Comparison of ENCODE assay signal across 8 mouse cellular contexts in the genomic region with DNA sequence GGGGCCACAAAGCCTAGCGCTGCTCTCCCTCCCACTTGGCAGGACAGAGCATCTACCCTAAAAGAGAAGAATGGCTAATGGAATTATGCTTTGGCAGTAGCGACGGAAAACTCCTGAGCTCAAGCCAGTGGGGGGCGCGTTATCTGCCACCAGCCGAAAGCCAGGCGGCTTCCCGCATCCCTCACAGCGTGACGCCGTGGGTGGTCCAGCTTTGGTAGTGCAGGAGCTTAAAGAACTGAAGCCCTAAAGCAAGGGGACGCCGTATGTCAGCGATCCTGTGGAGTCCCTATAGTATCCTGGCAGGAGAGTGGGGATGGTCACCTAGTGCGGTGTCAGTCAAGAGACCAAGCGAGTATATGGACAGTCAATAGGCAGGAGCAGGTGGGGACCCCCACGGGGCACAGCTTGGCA.
DNase-seq lines count a peak whose midpoint lies in the region; ATAC-seq and TF ChIP-seq lines count a peak whose summit lies in the region.

No protein-coding gene starts in this region.

- H3K27me3 ChIP-seq in forebrain, embryonic 15.5 days = peaks cover 9% of the 10 kb centered on the region; the same call in 1 of the 2 replicates
- H3K27me3 ChIP-seq in heart, postnatal 0 days (ENCODE audit: control insufficient read depth, insufficient read depth, low read length) = no peaks in the 10 kb centered on the region
- H3K27me3 ChIP-seq in lung, embryonic 15.5 days = no peaks in the 10 kb centered on the region

- under 1% methylated on average over 17 of the region's 17 CpGs for WGBS in forebrain, embryonic 15.5 days
- WGBS in heart, postnatal 0 days = 3% methylated on average over 17 of the region's 17 CpGs
- WGBS in lung, embryonic 15.5 days = 7% methylated on average over 17 of the region's 17 CpGs

- H3K4me1 ChIP-seq in forebrain, embryonic 15.5 days = peaks cover 16% of the 10 kb centered on the region
- peaks cover 11% of the 10 kb centered on the region for H3K4me1 ChIP-seq in heart, postnatal 0 days (ENCODE audit: control insufficient read depth, insufficient read depth)
- peaks cover 20% of the 10 kb centered on the region for H3K4me1 ChIP-seq in lung, embryonic 15.5 days

- peak overlapping the region; percentile 32 for H3K4me3 ChIP-seq in forebrain, embryonic 15.5 days
- H3K4me3 ChIP-seq in heart, postnatal 0 days (ENCODE audit: low read depth, low read length) = peak overlapping the region; percentile 36
- H3K4me3 ChIP-seq in lung, embryonic 15.5 days = peak overlapping the region; percentile 24

- H3K27ac ChIP-seq in forebrain, embryonic 15.5 days (replicated peaks) = no peak overlapping the region
- H3K27ac ChIP-seq in heart, postnatal 0 days (ENCODE audit: low read depth) = peak overlapping the region; percentile 60; the same call in 1 of the 2 replicates
- peak overlapping the region; percentile 65 for H3K27ac ChIP-seq in lung, embryonic 15.5 days

- TF ChIP-seq EP300 in heart, postnatal 0 days (IDR thresholded peaks at IDR 0.05; ENCODE audit: low read depth) = no peak

- peak; percentile 81 for ATAC-seq in forebrain, embryonic 15.5 days (replicated peaks)
- ATAC-seq in heart, postnatal 0 days (ENCODE audit: insufficient read depth, low read depth) = peak; percentile 76
- ATAC-seq in lung, embryonic 15.5 days (ENCODE audit: borderline replicate concordance, extremely low read depth, low FRiP score, low TSS enrichment) = peak; percentile 78
- no peak for ATAC-seq in inflammation-experienced regulatory T-cells, adult 6 months

- H3K4me2 ChIP-seq in forebrain, embryonic 15.5 days (replicated peaks) = peak overlapping the region; percentile 58
- H3K4me2 ChIP-seq in heart, postnatal 0 days (ENCODE audit: low read depth, low read length) = peak overlapping the region; percentile 79
- H3K4me2 ChIP-seq in lung, embryonic 15.5 days = peak overlapping the region; percentile 53

- H3K9ac ChIP-seq in forebrain, embryonic 15.5 days (replicated peaks) = peak overlapping the region; percentile 32
- H3K9ac ChIP-seq in heart, postnatal 0 days (replicated peaks; ENCODE audit: low read depth, low read length) = peak overlapping the region; percentile 49
- peak overlapping the region; percentile 21 for H3K9ac ChIP-seq in lung, embryonic 15.5 days

- peak; percentile 46 for TF ChIP-seq CTCF in heart, postnatal 0 days (IDR thresholded peaks at IDR 0.05; ENCODE audit: low read depth)

- peak; percentile 78 for DNase-seq in Muller cell, postnatal 12 days (ENCODE audit: inconsistent ontology term)
- DNase-seq in cerebellum, adult 18-20 months = peak; percentile 60 to 72
- peak; percentile 59 for DNase-seq in heart, postnatal 0 days (ENCODE audit: low spot score)
- DNase-seq in layer of hippocampus, postnatal 10 days (ENCODE audit: low spot score in 2 of 2) = peak; percentile 73 to 80
- DNase-seq in ovary, postnatal 10 days (ENCODE audit: low spot score) = peak; percentile 39

- no peaks in the 10 kb centered on the region for H3K36me3 ChIP-seq in forebrain, embryonic 15.5 days
- H3K36me3 ChIP-seq in heart, postnatal 0 days (replicated peaks; ENCODE audit: control insufficient read depth, insufficient read depth, low read length) = no peaks in the 10 kb centered on the region
- 0 out of 2 replicates have a peak, but pooled peaks cover 3% of the 10 kb centered on the region for H3K36me3 ChIP-seq in lung, embryonic 15.5 days

- no peaks in the 10 kb centered on the region for H3K9me3 ChIP-seq in forebrain, embryonic 15.5 days
- no peaks in the 10 kb centered on the region for H3K9me3 ChIP-seq in heart, postnatal 0 days (replicated peaks; ENCODE audit: control insufficient read depth, low read length)
- no peaks in the 10 kb centered on the region for H3K9me3 ChIP-seq in lung, embryonic 15.5 days
